Mouse (Mus musculus): Measurements from ENCODE around the gene Stx5a. TPM values are rescaled to one million over a fixed set of nuclear protein-coding genes. Genes with fewer than 3 reads are reported as not detected.

The Stx5a gene
- polyA plus RNA-seq, 2 experiments from 2014 or later: 132 to 165 TPM

- ATAC-seq: no peak
Measured at GRCm38 (mm10) chr19:8803204-8803780, 62.1 kb downstream of the Stx5a start.

GRCm38 (mm10) chr19:8803879-8804660, 62.9 kb downstream of the Stx5a start:
- no peak for ATAC-seq

Other genes starting within 250 kb of the Stx5a start
- under 1 TPM in 1 of 2 experiments, not detected in 1; 0.12 TPM for gene Slc22a8, start 150.2 kb upstream of the Stx5a start, polyA plus RNA-seq (2017; shearing (Covaris generic))
- gene Slc22a6, start 123.4 kb upstream of the Stx5a start, polyA plus RNA-seq (2017; shearing (Covaris generic)): not detected
- not detected for gene Chrm1, start 77.6 kb upstream of the Stx5a start, polyA plus RNA-seq (2017; shearing (Covaris generic))
- gene Slc3a2, start 18.0 kb upstream of the Stx5a start, polyA plus RNA-seq (2017; shearing (Covaris generic)): 10 to 100 TPM; 63.7 to 85.1 TPM
- gene Wdr74, start 5.6 kb upstream of the Stx5a start, polyA plus RNA-seq (2017; shearing (Covaris generic)): 10 to 100 TPM; 72.5 to 92.2 TPM
- gene 1700092M07Rik, start 695 bp upstream of the Stx5a start, polyA plus RNA-seq (2017; shearing (Covaris generic)): under 1 TPM in 1 of 2 experiments, not detected in 1; 0.75 TPM
- 100 to 1,000 TPM; 163 to 188 TPM for gene Nxf1, start 15.7 kb downstream of the Stx5a start, polyA plus RNA-seq (2017; shearing (Covaris generic))
- 100 to 1,000 TPM; 117 to 124 TPM for gene Tmem223, start 29.6 kb downstream of the Stx5a start, polyA plus RNA-seq (2017; shearing (Covaris generic))
- gene Tmem179b, start 33.1 kb downstream of the Stx5a start, polyA plus RNA-seq (2017; shearing (Covaris generic)): 100 to 1,000 TPM in 1 of 2 experiments, 10 to 100 TPM in 1; 85.6 to 101 TPM
- gene Taf6l, start 45.0 kb downstream of the Stx5a start, polyA plus RNA-seq (2017; shearing (Covaris generic)): 1 to 10 TPM; 5.4 to 6.5 TPM
- gene Polr2g, start 57.2 kb downstream of the Stx5a start, polyA plus RNA-seq (2017; shearing (Covaris generic)): 100 to 1,000 TPM; 181 to 198 TPM
- 1 to 10 TPM; 2.1 to 4.7 TPM for gene Zbtb3, start 61.1 kb downstream of the Stx5a start, polyA plus RNA-seq (2017; shearing (Covaris generic))
- 10 to 100 TPM; 41.6 to 59.0 TPM for gene Ttc9c, start 77.9 kb downstream of the Stx5a start, polyA plus RNA-seq (2017; shearing (Covaris generic))
- gene Hnrnpul2, start 78.6 kb downstream of the Stx5a start, polyA plus RNA-seq (2017; shearing (Covaris generic)): 1 to 10 TPM; 4.2 to 6.9 TPM
- not detected for gene AC129217.1, start 88.4 kb downstream of the Stx5a start, polyA plus RNA-seq (2017; shearing (Covaris generic))
- gene Bscl2, start 96.1 kb downstream of the Stx5a start, polyA plus RNA-seq (2017; shearing (Covaris generic)): 10 to 100 TPM; 86.8 to 98.9 TPM
- 1 to 10 TPM in 1 of 2 experiments, under 1 TPM in 1; 0.91 to 1.4 TPM for gene Gng3, start 97.8 kb downstream of the Stx5a start, polyA plus RNA-seq (2017; shearing (Covaris generic))
- gene Lrrn4cl, start 109.4 kb downstream of the Stx5a start, polyA plus RNA-seq (2017; shearing (Covaris generic)): not detected
- 10 to 100 TPM; 65.0 to 70.2 TPM for gene Ubxn1, start 130.1 kb downstream of the Stx5a start, polyA plus RNA-seq (2017; shearing (Covaris generic))
- gene Uqcc3, start 139.5 kb downstream of the Stx5a start, polyA plus RNA-seq (2017; shearing (Covaris generic)): 10 to 100 TPM; 80.7 to 88.3 TPM
- 10 to 100 TPM; 58.1 to 77.2 TPM for gene Lbhd1, start 142.3 kb downstream of the Stx5a start, polyA plus RNA-seq (2017; shearing (Covaris generic))
- gene Gm49403, start 142.5 kb downstream of the Stx5a start, polyA plus RNA-seq (2017; shearing (Covaris generic)): not detected
- 100 to 1,000 TPM; 102 to 103 TPM for gene 1810009A15Rik, start 147.4 kb downstream of the Stx5a start, polyA plus RNA-seq (2017; shearing (Covaris generic))
- gene Gm49416, start 147.5 kb downstream of the Stx5a start, polyA plus RNA-seq (2017; shearing (Covaris generic)): not detected
- gene Ints5, start 151.6 kb downstream of the Stx5a start, polyA plus RNA-seq (2017; shearing (Covaris generic)): 10 to 100 TPM in 1 of 2 experiments, 1 to 10 TPM in 1; 8.7 to 12.2 TPM
- 10 to 100 TPM; 50.2 to 83.9 TPM for gene Ganab, start 156.7 kb downstream of the Stx5a start, polyA plus RNA-seq (2017; shearing (Covaris generic))
- 10 to 100 TPM; 18.4 to 19.6 TPM for gene B3gat3, start 179.0 kb downstream of the Stx5a start, polyA plus RNA-seq (2017; shearing (Covaris generic))
- 1 to 10 TPM; 5.1 to 9.2 TPM for gene Rom1, start 187.9 kb downstream of the Stx5a start, polyA plus RNA-seq (2017; shearing (Covaris generic))
- gene Eml3, start 188.1 kb downstream of the Stx5a start, polyA plus RNA-seq (2017; shearing (Covaris generic)): 10 to 100 TPM; 18.7 to 24.9 TPM
- gene Mta2, start 200.5 kb downstream of the Stx5a start, polyA plus RNA-seq (2017; shearing (Covaris generic)): 100 to 1,000 TPM in 1 of 2 experiments, 10 to 100 TPM in 1; 81.7 to 126 TPM
- gene Tut1, start 212.4 kb downstream of the Stx5a start, polyA plus RNA-seq (2017; shearing (Covaris generic)): 10 to 100 TPM; 30.3 to 67.9 TPM
- 100 to 1,000 TPM; 667 to 787 TPM for gene Eef1g, start 225.6 kb downstream of the Stx5a start, polyA plus RNA-seq (2017; shearing (Covaris generic))
- 10 to 100 TPM; 45.2 to 48.9 TPM for gene Ahnak, start 247.9 kb downstream of the Stx5a start, polyA plus RNA-seq (2017; shearing (Covaris generic))